Mouse (Mus musculus): ENCODE results near the gene Cdca7l. TPM values are rescaled to one million over a fixed set of nuclear protein-coding genes. Genes with fewer than 3 reads are reported as not detected.

The Cdca7l gene
- polyA plus RNA-seq, 1 experiment: 13.7 TPM

DNA sequence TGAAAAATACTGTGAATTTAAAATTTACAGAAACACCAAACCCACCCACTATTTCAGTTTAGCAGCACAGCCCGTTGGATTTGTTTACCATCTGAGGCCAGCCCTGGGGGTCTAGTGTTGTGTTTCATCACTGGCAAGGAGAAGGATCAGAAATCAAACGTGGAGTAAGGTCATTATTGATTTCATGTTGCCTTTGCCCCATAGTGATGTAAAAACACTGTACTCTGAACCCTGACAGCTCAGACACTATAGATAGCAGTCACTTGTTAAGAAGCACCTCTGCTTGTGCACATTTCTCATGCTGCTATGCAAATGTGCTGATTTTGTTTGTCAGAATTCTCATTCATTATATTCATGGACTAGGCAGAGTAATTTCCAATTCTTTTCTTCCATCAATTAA is 22.7 kb upstream of the Cdca7l start:
- H3K79me3 ChIP-seq (ENCODE audit: low read depth): no peaks in the 10 kb centered on the region
- no peak overlapping the region for H3K4me3 ChIP-seq (ENCODE audit: insufficient read depth, poor library complexity, severe bottlenecking)
- no peaks in the 10 kb centered on the region for H3K36me3 ChIP-seq (ENCODE audit: control insufficient read depth, insufficient read depth)
- no peak for TF ChIP-seq USF1 (IDR thresholded peaks at IDR 0.05; ENCODE audit: low read depth)
- no peak for TF ChIP-seq MAX (IDR thresholded peaks at IDR 0.05)
- no peak for TF ChIP-seq MYOG (IDR thresholded peaks at IDR 0.05; ENCODE audit: control insufficient read depth, extremely low read depth, insufficient read length)
- no peak for TF ChIP-seq CTCF (IDR thresholded peaks at IDR 0.05; ENCODE audit: control insufficient read depth, insufficient read depth, insufficient read length)
- TF ChIP-seq CEBPB (IDR thresholded peaks at IDR 0.05; ENCODE audit: low read depth): no peak
- no peak for TF ChIP-seq MYOD1 (IDR thresholded peaks at IDR 0.05; ENCODE audit: control insufficient read depth, insufficient read length, low read depth)
- no peak for TF ChIP-seq FOSL1 (IDR thresholded peaks at IDR 0.05; ENCODE audit: insufficient read depth, low read length, poor library complexity, severe bottlenecking)
- H3K79me2 ChIP-seq (ENCODE audit: control insufficient read depth, insufficient read depth): no peaks in the 10 kb centered on the region
- no peak overlapping the region for H3ac ChIP-seq (ENCODE audit: control insufficient read depth, insufficient read length, low read depth)
- H3K27me3 ChIP-seq (ENCODE audit: control insufficient read depth, insufficient read depth, insufficient read length): peaks cover 3% of the 10 kb centered on the region

DNA sequence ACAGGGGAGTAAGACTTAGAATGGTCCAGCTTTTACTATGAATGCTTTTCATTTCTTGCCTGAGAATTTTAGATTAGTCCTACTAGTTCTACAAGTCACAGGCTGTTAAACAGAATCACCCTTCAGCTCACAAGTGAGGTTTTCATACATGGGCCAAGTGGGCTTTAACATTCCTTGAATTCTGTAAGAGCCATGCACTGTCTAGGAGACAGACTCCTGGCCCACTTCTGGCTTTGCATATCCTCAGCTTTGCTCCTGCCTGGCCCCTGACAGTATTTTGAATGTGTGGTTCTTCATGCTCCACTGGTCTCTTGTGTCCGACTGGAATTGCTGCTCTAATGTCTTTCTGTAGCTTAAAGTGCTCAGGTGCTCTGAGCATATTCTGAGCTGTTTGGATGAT is 20.7 kb upstream of the Cdca7l start:
- H3ac ChIP-seq (ENCODE audit: control insufficient read depth, insufficient read length, low read depth): no peak overlapping the region
- H3K36me3 ChIP-seq (ENCODE audit: control insufficient read depth, insufficient read depth): no peaks in the 10 kb centered on the region
- no peak for TF ChIP-seq CTCF (IDR thresholded peaks at IDR 0.05; ENCODE audit: control insufficient read depth, insufficient read depth, insufficient read length)
- no peak for TF ChIP-seq MAX (IDR thresholded peaks at IDR 0.05)
- TF ChIP-seq CEBPB (IDR thresholded peaks at IDR 0.05; ENCODE audit: low read depth): no peak
- TF ChIP-seq MYOD1 (IDR thresholded peaks at IDR 0.05; ENCODE audit: control insufficient read depth, insufficient read length, low read depth): no peak
- TF ChIP-seq FOSL1 (IDR thresholded peaks at IDR 0.05; ENCODE audit: insufficient read depth, low read length, poor library complexity, severe bottlenecking): no peak
- no peak for TF ChIP-seq USF1 (IDR thresholded peaks at IDR 0.05; ENCODE audit: low read depth)
- TF ChIP-seq MYOG (IDR thresholded peaks at IDR 0.05; ENCODE audit: control insufficient read depth, extremely low read depth, insufficient read length): no peak
- no peaks in the 10 kb centered on the region for H3K79me3 ChIP-seq (ENCODE audit: low read depth)
- H3K4me3 ChIP-seq (ENCODE audit: insufficient read depth, poor library complexity, severe bottlenecking): no peak overlapping the region
- no peaks in the 10 kb centered on the region for H3K79me2 ChIP-seq (ENCODE audit: control insufficient read depth, insufficient read depth)
- H3K27me3 ChIP-seq (ENCODE audit: control insufficient read depth, insufficient read depth, insufficient read length): peaks cover 10% of the 10 kb centered on the region

DNA sequence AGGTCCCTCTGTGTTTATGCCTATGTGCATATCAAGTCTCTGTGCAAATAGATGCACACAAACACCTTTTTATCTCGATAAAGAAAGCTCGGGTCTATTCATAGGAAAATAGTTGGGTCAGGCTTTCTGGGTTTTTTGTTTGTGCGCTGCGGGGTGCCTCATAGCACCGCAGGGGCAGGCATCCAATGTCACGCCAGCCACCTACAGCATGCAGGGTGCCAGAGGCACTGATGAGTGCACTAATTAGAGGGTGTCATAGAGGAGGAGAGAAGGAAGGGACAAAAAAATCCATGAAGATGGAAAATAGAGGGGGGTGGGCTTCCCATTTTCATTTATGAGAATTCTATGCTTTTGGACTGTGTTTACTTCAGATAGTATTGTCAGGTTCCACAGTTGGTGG is 17.5 kb upstream of the Cdca7l start:
- Histone ChIP-seq H3K4me3 (ENCODE audit: insufficient read depth, poor library complexity, severe bottlenecking) (no peak overlapping the region), H3K27me3 (ENCODE audit: control insufficient read depth, insufficient read depth, insufficient read length) (peaks cover 10% of the 10 kb centered on the region), H3ac (ENCODE audit: control insufficient read depth, insufficient read length, low read depth) (no peak overlapping the region), H3K79me3 (ENCODE audit: low read depth) (no peaks in the 10 kb centered on the region), H3K79me2 (ENCODE audit: control insufficient read depth, insufficient read depth) (no peaks in the 10 kb centered on the region), H3K36me3 (ENCODE audit: control insufficient read depth, insufficient read depth) (no peaks in the 10 kb centered on the region)
- TF ChIP-seq MYOG (IDR thresholded peaks at IDR 0.05; ENCODE audit: control insufficient read depth, extremely low read depth, insufficient read length): no peak
- no peak for TF ChIP-seq MAX (IDR thresholded peaks at IDR 0.05)
- TF ChIP-seq CEBPB (IDR thresholded peaks at IDR 0.05; ENCODE audit: low read depth): no peak

DNA sequence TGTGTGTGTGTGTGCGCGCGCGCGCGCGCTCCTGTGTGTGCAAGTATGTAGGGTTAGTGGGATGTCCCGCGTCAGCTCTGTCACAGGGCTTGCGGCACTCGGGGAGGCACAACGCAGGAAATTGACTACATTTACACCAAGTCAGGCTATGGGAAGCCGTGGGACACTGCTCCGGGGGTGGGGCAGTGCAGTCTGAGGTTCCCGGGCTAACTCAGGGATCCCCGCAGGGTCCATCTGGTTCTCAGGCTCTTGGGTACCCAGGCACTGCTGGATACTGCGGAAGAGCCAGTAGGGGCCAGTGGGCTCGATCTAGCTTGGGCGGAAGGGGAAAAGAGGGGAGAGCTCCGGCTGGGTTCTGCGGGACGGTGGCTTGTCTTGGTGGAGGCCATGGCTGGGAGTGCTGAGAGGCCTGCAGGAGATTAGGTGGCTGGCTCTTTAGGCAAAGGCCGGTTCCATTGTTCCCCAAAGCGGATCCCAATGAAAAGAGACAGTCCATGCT is 15.5 kb upstream of the Cdca7l start:
- no peak overlapping the region for H3K4me3 ChIP-seq (ENCODE audit: insufficient read depth, poor library complexity, severe bottlenecking)
- TF ChIP-seq MYOG (IDR thresholded peaks at IDR 0.05; ENCODE audit: control insufficient read depth, extremely low read depth, insufficient read length): no peak
- TF ChIP-seq USF1 (IDR thresholded peaks at IDR 0.05; ENCODE audit: low read depth): no peak
- no peak for TF ChIP-seq CTCF (IDR thresholded peaks at IDR 0.05; ENCODE audit: control insufficient read depth, insufficient read depth, insufficient read length)
- TF ChIP-seq MYOD1 (IDR thresholded peaks at IDR 0.05; ENCODE audit: control insufficient read depth, insufficient read length, low read depth): no peak
- no peak for TF ChIP-seq FOSL1 (IDR thresholded peaks at IDR 0.05; ENCODE audit: insufficient read depth, low read length, poor library complexity, severe bottlenecking)
- TF ChIP-seq CEBPB (IDR thresholded peaks at IDR 0.05; ENCODE audit: low read depth): no peak
- TF ChIP-seq MAX (IDR thresholded peaks at IDR 0.05): no peak
- no peaks in the 10 kb centered on the region for H3K79me3 ChIP-seq (ENCODE audit: low read depth)

DNA sequence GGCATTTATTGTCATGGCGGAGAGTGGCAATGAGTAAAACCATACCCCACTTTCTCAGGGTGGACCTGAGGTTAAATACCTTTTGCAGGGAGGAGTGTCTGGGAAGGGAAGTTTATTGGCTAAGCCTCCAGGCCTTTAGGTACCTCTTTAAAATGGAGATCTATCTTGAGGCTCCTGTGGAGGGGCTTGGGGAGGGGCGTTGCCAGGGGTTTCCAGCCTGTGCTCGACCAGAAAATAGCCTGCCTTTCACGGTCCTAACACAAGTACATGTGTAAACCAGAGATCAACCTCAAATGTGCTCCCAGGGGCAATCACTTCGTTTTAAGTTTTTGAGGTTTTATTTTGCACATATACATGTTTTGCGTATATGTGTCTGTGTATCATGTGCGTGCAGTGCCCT is 15.1 kb upstream of the Cdca7l start:
- no peaks in the 10 kb centered on the region for H3K36me3 ChIP-seq (ENCODE audit: control insufficient read depth, insufficient read depth)
- TF ChIP-seq CTCF (IDR thresholded peaks at IDR 0.05; ENCODE audit: control insufficient read depth, insufficient read depth, insufficient read length) (no peak), FOSL1 (IDR thresholded peaks at IDR 0.05; ENCODE audit: insufficient read depth, low read length, poor library complexity, severe bottlenecking) (no peak), MYOG (IDR thresholded peaks at IDR 0.05; ENCODE audit: control insufficient read depth, extremely low read depth, insufficient read length) (no peak), CEBPB (IDR thresholded peaks at IDR 0.05; ENCODE audit: low read depth) (no peak), MAX (IDR thresholded peaks at IDR 0.05) (no peak)
- no peak overlapping the region for H3ac ChIP-seq (ENCODE audit: control insufficient read depth, insufficient read length, low read depth)
- H3K79me2 ChIP-seq (ENCODE audit: control insufficient read depth, insufficient read depth): no peaks in the 10 kb centered on the region
- H3K27me3 ChIP-seq (ENCODE audit: control insufficient read depth, insufficient read depth, insufficient read length): peaks cover 13% of the 10 kb centered on the region
- H3K4me3 ChIP-seq (ENCODE audit: insufficient read depth, poor library complexity, severe bottlenecking): no peak overlapping the region
- no peaks in the 10 kb centered on the region for H3K79me3 ChIP-seq (ENCODE audit: low read depth)

More for the DNA sequence above, 15.5 kb upstream of the Cdca7l start:
- no peak overlapping the region for H3ac ChIP-seq (ENCODE audit: control insufficient read depth, insufficient read length, low read depth)
- H3K79me2 ChIP-seq (ENCODE audit: control insufficient read depth, insufficient read depth): no peaks in the 10 kb centered on the region
- peaks cover 15% of the 10 kb centered on the region for H3K27me3 ChIP-seq (ENCODE audit: control insufficient read depth, insufficient read depth, insufficient read length)
- no peaks in the 10 kb centered on the region for H3K36me3 ChIP-seq (ENCODE audit: control insufficient read depth, insufficient read depth)

DNA sequence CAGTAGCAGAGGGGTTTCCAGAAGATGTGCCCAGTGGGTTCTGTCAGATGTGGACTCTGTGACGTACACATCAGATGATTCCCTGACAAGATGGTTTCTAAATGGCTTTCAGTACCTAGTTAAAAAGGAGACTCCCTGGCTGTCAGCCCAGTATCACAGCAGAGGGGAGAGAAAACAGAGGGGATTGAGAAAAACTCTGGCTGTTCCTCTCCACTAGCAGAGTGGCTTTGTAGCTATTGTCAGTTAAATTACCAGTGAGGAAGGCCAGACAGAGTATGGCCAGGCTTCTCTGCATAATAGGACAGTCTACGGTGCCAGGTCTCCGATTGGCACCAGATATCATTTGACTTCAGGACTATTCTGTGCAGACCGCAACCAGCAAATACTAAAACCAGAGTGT is 8.8 kb upstream of the Cdca7l start:
- no peaks in the 10 kb centered on the region for H3K36me3 ChIP-seq (ENCODE audit: control insufficient read depth, insufficient read depth)
- no peak overlapping the region for H3ac ChIP-seq (ENCODE audit: control insufficient read depth, insufficient read length, low read depth)
- H3K79me3 ChIP-seq (ENCODE audit: low read depth): no peaks in the 10 kb centered on the region
- H3K4me3 ChIP-seq (ENCODE audit: insufficient read depth, poor library complexity, severe bottlenecking): no peak overlapping the region
- H3K79me2 ChIP-seq (ENCODE audit: control insufficient read depth, insufficient read depth): no peaks in the 10 kb centered on the region
- H3K27me3 ChIP-seq (ENCODE audit: control insufficient read depth, insufficient read depth, insufficient read length): peaks cover 5% of the 10 kb centered on the region
- TF ChIP-seq MYOG (IDR thresholded peaks at IDR 0.05; ENCODE audit: control insufficient read depth, extremely low read depth, insufficient read length) (no peak), USF1 (IDR thresholded peaks at IDR 0.05; ENCODE audit: low read depth) (no peak), MAX (IDR thresholded peaks at IDR 0.05) (no peak), FOSL1 (IDR thresholded peaks at IDR 0.05; ENCODE audit: insufficient read depth, low read length, poor library complexity, severe bottlenecking) (no peak), CTCF (IDR thresholded peaks at IDR 0.05; ENCODE audit: control insufficient read depth, insufficient read depth, insufficient read length) (no peak), MYOD1 (IDR thresholded peaks at IDR 0.05; ENCODE audit: control insufficient read depth, insufficient read length, low read depth) (no peak), CEBPB (IDR thresholded peaks at IDR 0.05; ENCODE audit: low read depth) (no peak)

Measured in C2C12 (cell line).